Mouse (Mus musculus) hindbrain, embryonic 15.5 days (tissue): Measurements from ENCODE around the gene Hoxc13. TPM values are rescaled to one million over a fixed set of nuclear protein-coding genes. Genes with fewer than 3 reads are reported as not detected.

ENCODE experiments used
- microRNA-seq: library from miRNA; unstranded; fragments of <30 nt; microRNA quantifications from one replicate; pipeline ENCODE4, GENCODE M21; 2016
- polyA plus RNA-seq: library from polyadenylated mRNA; unstranded; fragments of >200 nt; fragmentation: Nextera tagmentation; extraction: Ambion mirVana; gene quantifications from 2 replicates; pipeline ENCODE4 v1.2.1, GENCODE M21; 2015

Gene Hoxc13
- polyA plus RNA-seq, 1 experiment from 2014 or later: not detected

Small RNA genes within 50 kb of the gene (microRNA-seq; reads per million reads assigned to microRNA genes)
- 3.9 reads per million, percentile 16 among the genes with 10 or more reads in this experiment for gene Mir196a-2

Other genes starting within 250 kb of the Hoxc13 start
- 44.4 and 51.0 TPM in 2 replicates for gene Atp5g2, start 248.8 kb upstream of the Hoxc13 start, polyA plus RNA-seq
- 40.3 and 43.3 TPM in 2 replicates for gene Calcoco1, start 198.9 kb upstream of the Hoxc13 start, polyA plus RNA-seq
- gene Hoxc12, start 15.7 kb downstream of the Hoxc13 start, polyA plus RNA-seq: not detected in 2 replicates
- gene Hoxc11, start 33.3 kb downstream of the Hoxc13 start, polyA plus RNA-seq: not detected in 2 replicates
- not detected in 2 replicates for gene Hoxc10, start 45.7 kb downstream of the Hoxc13 start, polyA plus RNA-seq
- 20.1 and 22.0 TPM in 2 replicates for gene Hoxc5, start 46.3 kb downstream of the Hoxc13 start, polyA plus RNA-seq
- gene Hoxc9, start 55.3 kb downstream of the Hoxc13 start, polyA plus RNA-seq: 0.30 TPM in 1 of 2 replicates, not detected in the other
- gene Hoxc8, start 69.5 kb downstream of the Hoxc13 start, polyA plus RNA-seq: 2.3 and 16.6 TPM in 2 replicates
- 7.4 and 13.1 TPM in 2 replicates for gene Hoxc6, start 77.2 kb downstream of the Hoxc13 start, polyA plus RNA-seq
- 56.8 and 63.8 TPM in 2 replicates for gene Hoxc4, start 97.8 kb downstream of the Hoxc13 start, polyA plus RNA-seq
- 26.9 and 31.1 TPM in 2 replicates for gene Smug1, start 246.0 kb downstream of the Hoxc13 start, polyA plus RNA-seq